Mouse (Mus musculus) urinary bladder, postnatal 0 days (tissue): ENCODE results near the gene Baz1b. TPM values are rescaled to one million over a fixed set of nuclear protein-coding genes. Genes with fewer than 3 reads are reported as not detected.

Experiments
- microRNA-seq: library from miRNA; unstranded; fragments of <30 nt; microRNA quantifications from one replicate; pipeline ENCODE4, GENCODE M21; 2016
- polyA plus RNA-seq: library from polyadenylated mRNA; unstranded; fragments of >200 nt; fragmentation: Nextera tagmentation; extraction: Ambion mirVana; gene quantifications from 2 replicates; pipeline ENCODE4 v1.2.1, GENCODE M21; 2015

The Baz1b gene
- polyA plus RNA-seq = 12.0 and 13.2 TPM in 2 replicates

GRCm38 (mm10) chr5:135186621-135187348 is at the start of gene Baz1b:
Baz1b (plus strand) TSS chr5:135187264.

GRCm38 (mm10) chr5:135149053-135149819 is 37.8 kb upstream of the Baz1b start, which contains the start of gene Tbl2:
Tbl2 (plus strand) TSS chr5:135149657.

GRCm38 (mm10) chr5:135168063-135169062 is 18.7 kb upstream of the Baz1b start, which contains the start of gene Bcl7b:
Bcl7b (plus strand) TSS chr5:135168283.

GRCm38 (mm10) chr5:135251079-135251454 is 64.0 kb downstream of the Baz1b start, which contains the start of gene Fzd9:
Fzd9 (minus strand) TSS chr5:135251230.

Small RNA genes lying within 50 kb of the gene (microRNA-seq; reads per million reads assigned to microRNA genes)
- gene Gm25315 = not detected

Other genes starting within 250 kb of the Baz1b start
- 118 and 122 TPM in 2 replicates for gene Cldn4, start 240.3 kb upstream of the Baz1b start, polyA plus RNA-seq
- gene Cldn3, start 201.1 kb upstream of the Baz1b start, polyA plus RNA-seq = 2.2 and 2.6 TPM in 2 replicates
- gene Abhd11, start 178.1 kb upstream of the Baz1b start, polyA plus RNA-seq = 40.6 and 47.1 TPM in 2 replicates
- 4.9 and 5.1 TPM in 2 replicates for gene Stx1a, start 163.8 kb upstream of the Baz1b start, polyA plus RNA-seq
- 24.4 and 27.1 TPM in 2 replicates for gene Dnajc30, start 123.1 kb upstream of the Baz1b start, polyA plus RNA-seq
- gene Bud23, start 122.3 kb upstream of the Baz1b start, polyA plus RNA-seq = 50.1 and 52.7 TPM in 2 replicates
- gene Vps37d, start 109.0 kb upstream of the Baz1b start, polyA plus RNA-seq = 2.3 and 2.5 TPM in 2 replicates
- gene Mlxipl, start 97.4 kb upstream of the Baz1b start, polyA plus RNA-seq = 0.31 and 2.9 TPM in 2 replicates
- 12.4 and 13.0 TPM in 2 replicates for gene Tbl2, start 37.6 kb upstream of the Baz1b start, polyA plus RNA-seq
- gene Bcl7b, start 19.0 kb upstream of the Baz1b start, polyA plus RNA-seq = 64.3 and 64.5 TPM in 2 replicates
- 0.29 and 0.36 TPM in 2 replicates for gene Fzd9, start 64.0 kb downstream of the Baz1b start, polyA plus RNA-seq
- gene Fkbp6, start 162.8 kb downstream of the Baz1b start, polyA plus RNA-seq = not detected in 2 replicates
- gene Trim50, start 166.0 kb downstream of the Baz1b start, polyA plus RNA-seq = not detected in 2 replicates
- gene Nsun5, start 182.7 kb downstream of the Baz1b start, polyA plus RNA-seq = 13.9 and 14.6 TPM in 2 replicates
- 4.4 and 4.7 TPM in 2 replicates for gene Pom121, start 207.3 kb downstream of the Baz1b start, polyA plus RNA-seq